Mouse (Mus musculus) urinary bladder, adult 2 months (tissue): ENCODE results near the gene Npl. TPM values are rescaled to one million over a fixed set of nuclear protein-coding genes. Genes with fewer than 3 reads are reported as not detected.
"Not testable (repeated sequence)": the region's sequence is repeated elsewhere in the genome, so short reads cannot be mapped to it uniquely, and the experiment has no call there.

Source experiments
- DNase-seq: peaks from one replicate; pipeline ENCODE4 v3.0.0; 2022; ENCODE audit warnings: low spot score
- polyA plus RNA-seq: library from polyadenylated mRNA; depleted of rRNA; stranded (reverse); fragments of >200 nt; gene quantifications from 2 replicates; pipeline ENCODE4 v1.2.3, GENCODE M21; 2012

Gene Npl
- polyA plus RNA-seq, 1 experiment: 2.1 TPM

- no peak for DNase-seq
Measured at GRCm38 (mm10) chr1:153542726-153543320, 7.0 kb downstream of the Npl start.

- no peak for DNase-seq
Measured at GRCm38 (mm10) chr1:153540753-153541152, 9.1 kb downstream of the Npl start.

GRCm38 (mm10) chr1:153539739-153540333 is 10.0 kb downstream of the Npl start:
- no peak for DNase-seq

GRCm38 (mm10) chr1:153535611-153536010 is 14.2 kb downstream of the Npl start:
- no peak for DNase-seq

- not testable (repeated sequence) for DNase-seq
Measured at GRCm38 (mm10) chr1:153532896-153533295, 16.9 kb downstream of the Npl start.

- no peak for DNase-seq
Measured at GRCm38 (mm10) chr1:153532234-153532841, 17.5 kb downstream of the Npl start.

- DNase-seq: no peak
Measured at GRCm38 (mm10) chr1:153531677-153532233, 18.1 kb downstream of the Npl start.

GRCm38 (mm10) chr1:153522116-153522515 is 27.7 kb downstream of the Npl start:
- no peak for DNase-seq

- no peak for DNase-seq
Measured at GRCm38 (mm10) chr1:153515368-153515767, 34.5 kb downstream of the Npl start.

- DNase-seq: no peak
Measured at GRCm38 (mm10) chr1:153510330-153511009, 39.4 kb downstream of the Npl start.

- DNase-seq: not testable (repeated sequence)
Measured at GRCm38 (mm10) chr1:153509569-153509968, 40.3 kb downstream of the Npl start.

GRCm38 (mm10) chr1:153509012-153509411 is 40.8 kb downstream of the Npl start:
- no peak for DNase-seq

- DNase-seq: no peak
Measured at GRCm38 (mm10) chr1:153506266-153506665, 43.6 kb downstream of the Npl start.

GRCm38 (mm10) chr1:153501644-153502321 is 48.1 kb downstream of the Npl start:
- DNase-seq: no peak

- no peak for DNase-seq
Measured at GRCm38 (mm10) chr1:153500030-153500429, 49.8 kb downstream of the Npl start.

GRCm38 (mm10) chr1:153496030-153496429 is 53.8 kb downstream of the Npl start:
- DNase-seq: no peak

GRCm38 (mm10) chr1:153493931-153494330 is 55.9 kb downstream of the Npl start:
- DNase-seq: no peak

GRCm38 (mm10) chr1:153493338-153493737 is 56.5 kb downstream of the Npl start:
- DNase-seq: no peak

- no peak for DNase-seq
Measured at GRCm38 (mm10) chr1:153491822-153492221, 58.0 kb downstream of the Npl start.

GRCm38 (mm10) chr1:153491345-153491744 is 58.5 kb downstream of the Npl start:
- no peak for DNase-seq

- DNase-seq: no peak
Measured at GRCm38 (mm10) chr1:153489963-153490362, 59.9 kb downstream of the Npl start.

- no peak for DNase-seq
Measured at GRCm38 (mm10) chr1:153489540-153489939, 60.3 kb downstream of the Npl start.
